Mouse (Mus musculus): ENCODE data around the gene Cd274.

DNA sequence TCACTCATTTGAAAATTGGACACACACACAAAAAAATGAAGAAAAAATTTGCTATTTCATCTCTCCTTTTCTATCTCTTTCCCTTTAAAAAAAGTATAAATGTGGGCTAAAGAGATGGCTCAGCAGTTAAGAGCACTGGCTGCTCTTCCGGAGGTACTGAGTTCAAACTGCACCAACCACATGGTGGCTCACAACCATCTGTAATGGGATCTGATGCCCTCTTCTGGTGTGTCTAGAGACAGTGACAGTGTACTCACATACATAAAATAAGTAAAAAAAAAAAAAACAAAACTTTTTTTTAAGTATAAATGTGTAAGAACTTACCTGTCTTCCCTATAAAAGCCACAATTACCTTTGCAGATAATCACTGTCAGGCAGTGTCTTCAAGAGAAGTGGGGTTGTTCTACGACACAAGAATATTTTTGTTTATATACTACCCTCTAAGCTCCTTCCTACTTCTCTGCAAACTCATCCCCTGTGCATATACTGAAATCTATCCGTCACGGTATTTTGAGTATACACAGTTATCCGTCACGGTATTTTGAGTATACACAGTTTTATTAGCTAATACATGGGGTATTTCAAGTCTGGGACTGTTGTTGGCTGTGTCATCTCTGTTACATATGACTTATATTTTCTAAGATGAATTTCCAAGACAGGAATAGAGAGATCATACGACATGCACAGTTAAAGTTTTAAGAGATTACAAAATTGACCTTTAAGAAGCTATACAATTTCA is 3.5 kb downstream of the Cd274 start:
- TF ChIP-seq EP300 (IDR thresholded peaks at IDR 0.05; ENCODE audit: low read depth) = no peak
- TF ChIP-seq CTCF (IDR thresholded peaks at IDR 0.05; ENCODE audit: low read depth) = 0 out of 2 replicates have a peak, but pooled peaks have one; percentile 5

Data from liver, postnatal 0 days (tissue).